ENCODE assay signal across 8 mouse cellular contexts in genomic region chr11:113611664-113612611, GRCm38 (mm10). TPM values are rescaled to one million over a fixed set of nuclear protein-coding genes. Genes with fewer than 3 reads are reported as not detected.
A peak's percentile ranks its signal among the peaks of the same experiment; 100 is the strongest.
DNase-seq lines count a peak whose midpoint lies in the region; ATAC-seq and TF ChIP-seq lines count a peak whose summit lies in the region.

No protein-coding gene starts in this region.

- H3K9me3 ChIP-seq in heart, embryonic 14.5 days (ENCODE audit: control insufficient read depth, low read length): no peaks in the 10 kb centered on the region
- H3K9me3 ChIP-seq in liver, postnatal 0 days (ENCODE audit: low read length): no peaks in the 10 kb centered on the region
- no peaks in the 10 kb centered on the region for H3K9me3 ChIP-seq in neural tube, embryonic 13.5 days

- peak overlapping the region; percentile 22 for H3K4me3 ChIP-seq in heart, embryonic 14.5 days (ENCODE audit: control insufficient read depth in 1 of 2, insufficient read depth in 1 of 2, low read depth in 1 of 2, low read length in 2 of 2)
- no peak overlapping the region for H3K4me3 ChIP-seq in liver, postnatal 0 days (ENCODE audit: low read depth, low read length)
- H3K4me3 ChIP-seq in neural tube, embryonic 13.5 days: no peak overlapping the region

- no peak overlapping the region for H3K27ac ChIP-seq in heart, embryonic 14.5 days (replicated peaks in 1 of 2; ENCODE audit: control insufficient read depth in 1 of 2, insufficient read depth in 1 of 2, low read depth in 2 of 2, low read length in 2 of 2)
- H3K27ac ChIP-seq in liver, postnatal 0 days (ENCODE audit: low read depth): peak overlapping the region; percentile 62
- H3K27ac ChIP-seq in neural tube, embryonic 13.5 days (replicated peaks): peak overlapping the region; percentile 77

- peaks cover 6% of the 10 kb centered on the region in 2 experiments; a peak in 1 of 4 replicates for H3K4me1 ChIP-seq in heart, embryonic 14.5 days (ENCODE audit: control insufficient read depth in 2 of 2, insufficient read depth in 2 of 2, low read length in 2 of 2)
- peaks cover 16% of the 10 kb centered on the region for H3K4me1 ChIP-seq in liver, postnatal 0 days (ENCODE audit: insufficient read depth)
- H3K4me1 ChIP-seq in neural tube, embryonic 13.5 days (replicated peaks): peaks cover 15% of the 10 kb centered on the region

- 17% methylated on average over 24 of the region's 24 CpGs for WGBS in heart, embryonic 14.5 days
- 22% methylated on average over 24 of the region's 24 CpGs for WGBS in liver, postnatal 0 days (ENCODE audit: insufficient replicate concordance)
- 9% methylated on average over 24 of the region's 24 CpGs for WGBS in neural tube, embryonic 13.5 days

- H3K4me2 ChIP-seq in heart, embryonic 14.5 days (ENCODE audit: low read length): peak overlapping the region; percentile 63
- H3K4me2 ChIP-seq in liver, postnatal 0 days (ENCODE audit: low read depth, low read length): peak overlapping the region; percentile 52
- H3K4me2 ChIP-seq in neural tube, embryonic 13.5 days: peak overlapping the region; percentile 27

- ATAC-seq in heart, embryonic 14.5 days (ENCODE audit: insufficient number of reproducible peaks, insufficient read depth, low FRiP score, low read depth): no peak
- ATAC-seq in liver, postnatal 0 days: peak; percentile 25; the same call in 1 of the 2 replicates
- ATAC-seq in neural tube, embryonic 13.5 days (ENCODE audit: low read depth): peak; percentile 88

- no peak for TF ChIP-seq EP300 in liver, postnatal 0 days (IDR thresholded peaks at IDR 0.05; ENCODE audit: low read depth)

- peaks cover 6% of the 10 kb centered on the region; the same call in 1 of the 2 replicates for H3K27me3 ChIP-seq in heart, embryonic 14.5 days (ENCODE audit: control insufficient read depth, insufficient read depth, low read length)
- H3K27me3 ChIP-seq in liver, postnatal 0 days (ENCODE audit: insufficient read depth, low read length): no peaks in the 10 kb centered on the region
- no peaks in the 10 kb centered on the region for H3K27me3 ChIP-seq in neural tube, embryonic 13.5 days

- peak overlapping the region; percentile 22; the same call in 1 of the 2 replicates for H3K9ac ChIP-seq in heart, embryonic 14.5 days (ENCODE audit: low read length)
- peak overlapping the region; percentile 46; the same call in 1 of the 2 replicates for H3K9ac ChIP-seq in liver, postnatal 0 days (replicated peaks)
- peak overlapping the region; percentile 2; the same call in 1 of the 2 replicates for H3K9ac ChIP-seq in neural tube, embryonic 13.5 days

- no peaks in the 10 kb centered on the region for H3K36me3 ChIP-seq in heart, embryonic 14.5 days (ENCODE audit: control insufficient read depth, insufficient read depth, low read length)
- H3K36me3 ChIP-seq in liver, postnatal 0 days (replicated peaks; ENCODE audit: insufficient read depth, low read length): no peaks in the 10 kb centered on the region
- H3K36me3 ChIP-seq in neural tube, embryonic 13.5 days: no peaks in the 10 kb centered on the region

- peak; percentile 77 for TF ChIP-seq CTCF in liver, postnatal 0 days (IDR thresholded peaks at IDR 0.05; ENCODE audit: low read depth)

- peak; percentile 53 for DNase-seq in A20 (ENCODE audit: low read depth, low spot score)
- DNase-seq in Muller cell, postnatal 12 days (ENCODE audit: inconsistent ontology term): peak; percentile 86
- peak; percentile 42 for DNase-seq in embryo, embryonic 11.5 days (ENCODE audit: low read depth, low spot score)
- peak; percentile 59 for DNase-seq in kidney, postnatal 10 days
- peak; percentile 72 for DNase-seq in liver, postnatal 0 days
- peak; percentile 73 to 81 for DNase-seq in thymus, postnatal 36 days

RNA-seq across cellular contexts. Expression of gene Sstr2, which starts 7.2 kb away (rescaled TPM):
- 0.18 and 0.24 TPM in 2 replicates for polyA plus RNA-seq in heart, embryonic 14.5 days (2014; fragmentation: Nextera tagmentation; extraction: Ambion mirVana)
- 1.6 and 2.0 TPM in 2 replicates for polyA plus RNA-seq in liver, postnatal 0 days (2015; fragmentation: Nextera tagmentation; extraction: Ambion mirVana)
- 16.4 and 21.4 TPM in 2 replicates for polyA plus RNA-seq in neural tube, embryonic 13.5 days (2015; fragmentation: Nextera tagmentation; extraction: Ambion mirVana)

RNA-seq across cellular contexts. Expression of gene Cog1, which starts 37.0 kb away (rescaled TPM):
- polyA plus RNA-seq in heart, embryonic 14.5 days (2014; fragmentation: Nextera tagmentation; extraction: Ambion mirVana): 17.0 and 20.1 TPM in 2 replicates
- polyA plus RNA-seq in liver, postnatal 0 days (2015; fragmentation: Nextera tagmentation; extraction: Ambion mirVana): 6.5 and 7.1 TPM in 2 replicates
- 33.9 and 36.8 TPM in 2 replicates for polyA plus RNA-seq in neural tube, embryonic 13.5 days (2015; fragmentation: Nextera tagmentation; extraction: Ambion mirVana)

RNA-seq across cellular contexts. Expression of gene Slc39a11, which starts 37.9 kb away (rescaled TPM):
- 13.4 and 13.6 TPM in 2 replicates for polyA plus RNA-seq in heart, embryonic 14.5 days (2014; fragmentation: Nextera tagmentation; extraction: Ambion mirVana)
- polyA plus RNA-seq in liver, postnatal 0 days (2015; fragmentation: Nextera tagmentation; extraction: Ambion mirVana): 10.2 and 10.9 TPM in 2 replicates
- 21.0 and 26.8 TPM in 2 replicates for polyA plus RNA-seq in neural tube, embryonic 13.5 days (2015; fragmentation: Nextera tagmentation; extraction: Ambion mirVana)

Comparison
In these comparisons a context has a peak if more than half of its experiments do, and no peak if none do; other contexts are left out.
1. H3K27ac ChIP-seq: peak in liver, postnatal 0 days (single experiment) and neural tube, embryonic 13.5 days (single experiment); none in heart, embryonic 14.5 days (0 of 2).
2. H3K4me3 ChIP-seq: peak in heart, embryonic 14.5 days (2 of 2); none in liver, postnatal 0 days (single experiment) and neural tube, embryonic 13.5 days (single experiment).
3. Peak in every context shown above with its lines, with median percentiles within 50 percentile points of each other: DNase-seq, H3K4me2 ChIP-seq and H3K9ac ChIP-seq.